Mouse (Mus musculus) heart, embryonic 16.5 days (tissue): ENCODE data around the gene Ddi1. TPM values are rescaled to one million over a fixed set of nuclear protein-coding genes. Genes with fewer than 3 reads are reported as not detected.

Experiments used
- ATAC-seq: fragments of 200-750 bp; cut with Nextera tagmentation; replicated peaks from 2 replicates; pipeline ENCODE4 v1.8.0; 2017; ENCODE audit warnings: moderate number of reproducible peaks; ENCODE audit not compliant: insufficient read depth, low FRiP score; ENCODE audit errors: extremely low read depth
- H3K27ac ChIP-seq: fragments of 300-500 bp; sonication (generic); 2 replicates; pipeline ENCODE4 v1.5.1; 2014; ENCODE audit warnings: mild to moderate bottlenecking, low read length, control low read depth, moderate library complexity
- H3K27me3 ChIP-seq: fragments of 300-500 bp; sonication (generic); 2 replicates; pipeline ENCODE4 v1.6.1; 2014; ENCODE audit warnings: low read length, mixed read lengths; ENCODE audit not compliant: control insufficient read depth, insufficient read depth
- H3K36me3 ChIP-seq: fragments of 300-500 bp; sonication (generic); 2 replicates; pipeline ENCODE4 v1.6.1; 2014; ENCODE audit not compliant: control insufficient read depth, insufficient read depth
- H3K4me1 ChIP-seq: fragments of 300-500 bp; sonication (generic); 2 replicates; pipeline ENCODE4 v1.6.1; 2014; ENCODE audit warnings: low read length, mixed read lengths; ENCODE audit not compliant: control insufficient read depth, insufficient read depth
- H3K4me2 ChIP-seq: fragments of 300-500 bp; sonication (generic); 2 replicates; pipeline ENCODE4 v1.6.1; 2014; ENCODE audit warnings: low read depth, mild to moderate bottlenecking, control low read depth, low read length
- H3K4me3 ChIP-seq: fragments of 300-500 bp; sonication (generic); 2 replicates; pipeline ENCODE4 v1.5.1; 2014; ENCODE audit warnings: mild to moderate bottlenecking, control low read depth, low read length
- H3K9ac ChIP-seq: fragments of 300-500 bp; sonication (generic); 2 replicates; pipeline ENCODE4 v1.6.1; 2014; ENCODE audit warnings: low read length, control low read depth
- H3K9me3 ChIP-seq: fragments of 300-500 bp; sonication (generic); replicated peaks from 2 replicates; pipeline ENCODE4 v1.6.1; 2016; ENCODE audit warnings: low read length; ENCODE audit not compliant: control insufficient read depth
- WGBS: fragments of 180-500 bp; shearing (Covaris S2); extraction: QIAGEN DNeasy Blood & Tissue Kit; methylation state at CpG from one replicate; pipeline ENCODE4 v1.1.7; 2014; 5-methylcytosine and 5-hydroxymethylcytosine counted together
- polyA plus RNA-seq: library from polyadenylated mRNA; unstranded; fragments of >200 nt; fragmentation: Nextera tagmentation; extraction: Ambion mirVana; gene quantifications from 2 replicates; pipeline ENCODE4 v1.2.1, GENCODE M21; 2015

The Ddi1 gene
- polyA plus RNA-seq, result 0.04 and 0.07 TPM in 2 replicates

GRCm38 (mm10) chr9:6269796-6270280 lies at the start of gene Ddi1:
Ddi1 (minus strand) TSS chr9:6269846.
- WGBS, result 80% methylated on average over 1 of the region's 1 CpGs
- 0 out of 2 replicates have a peak, but pooled peaks cover 3% of the 10 kb centered on the region for H3K4me1 ChIP-seq

GRCm38 (mm10) chr9:6317114-6317513 lies 47.5 kb upstream of the Ddi1 start:
- ATAC-seq, result no peak
- Histone ChIP-seq H3K27ac (no peak overlapping the region), H3K27me3 (no peaks in the 10 kb centered on the region), H3K4me2 (no peak overlapping the region), H3K4me3 (no peak overlapping the region), H3K9ac (no peak overlapping the region), H3K9me3 (no peaks in the 10 kb centered on the region), H3K4me1 (no peaks in the 10 kb centered on the region), H3K36me3 (no peaks in the 10 kb centered on the region)
- WGBS, result 88% methylated on average over 1 of the region's 1 CpGs

More at GRCm38 (mm10) chr9:6269796-6270280, at the start of gene Ddi1:
- no peak within 1 kb of the TSS for H3K9ac ChIP-seq
- ATAC-seq, result no peak
- H3K36me3 ChIP-seq, result no peaks in the 10 kb centered on the region
- no peak within 1 kb of the TSS for H3K4me2 ChIP-seq
- H3K27ac ChIP-seq, result no peak within 1 kb of the TSS
- H3K4me3 ChIP-seq, result no peak within 1 kb of the TSS
- H3K27me3 ChIP-seq, result no peaks in the 10 kb centered on the region
- H3K9me3 ChIP-seq, result no peaks in the 10 kb centered on the region

GRCm38 (mm10) chr9:6305847-6306246 lies 36.2 kb upstream of the Ddi1 start:
- ATAC-seq, result no peak
- 83% methylated on average over 3 of the region's 3 CpGs for WGBS

DNA sequence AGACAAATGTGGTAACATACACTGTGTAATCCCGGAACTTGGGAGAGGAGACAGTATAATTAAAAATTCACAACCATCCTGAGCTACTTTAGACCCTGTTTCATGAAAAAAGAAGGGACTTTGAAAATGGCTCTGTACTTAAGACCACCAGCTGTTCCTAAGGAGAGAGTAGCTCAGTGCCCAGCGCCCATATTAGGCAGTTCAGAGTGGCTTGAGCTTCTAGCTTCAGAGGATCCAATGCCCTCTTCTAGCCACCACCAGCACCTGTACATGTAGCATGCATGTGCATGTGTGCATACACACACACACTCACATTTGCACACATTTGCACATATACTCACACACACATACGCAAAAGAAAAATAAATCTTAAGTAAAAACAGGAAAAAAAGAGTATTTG lies 34.9 kb upstream of the Ddi1 start:
- ATAC-seq, result no peak
- Histone ChIP-seq H3K36me3 (no peaks in the 10 kb centered on the region), H3K27me3 (no peaks in the 10 kb centered on the region), H3K4me1 (no peaks in the 10 kb centered on the region), H3K27ac (no peak overlapping the region), H3K4me3 (no peak overlapping the region), H3K9ac (no peak overlapping the region), H3K4me2 (no peak overlapping the region), H3K9me3 (no peaks in the 10 kb centered on the region)
- WGBS, result 85% methylated on average over 3 of the region's 3 CpGs

More at GRCm38 (mm10) chr9:6305847-6306246, 36.2 kb upstream of the Ddi1 start:
- no peak overlapping the region for H3K4me2 ChIP-seq
- no peak overlapping the region for H3K9ac ChIP-seq
- H3K9me3 ChIP-seq, result no peaks in the 10 kb centered on the region
- no peak overlapping the region for H3K4me3 ChIP-seq
- no peaks in the 10 kb centered on the region for H3K4me1 ChIP-seq
- H3K27ac ChIP-seq, result no peak overlapping the region
- H3K36me3 ChIP-seq, result no peaks in the 10 kb centered on the region
- no peaks in the 10 kb centered on the region for H3K27me3 ChIP-seq

DNA sequence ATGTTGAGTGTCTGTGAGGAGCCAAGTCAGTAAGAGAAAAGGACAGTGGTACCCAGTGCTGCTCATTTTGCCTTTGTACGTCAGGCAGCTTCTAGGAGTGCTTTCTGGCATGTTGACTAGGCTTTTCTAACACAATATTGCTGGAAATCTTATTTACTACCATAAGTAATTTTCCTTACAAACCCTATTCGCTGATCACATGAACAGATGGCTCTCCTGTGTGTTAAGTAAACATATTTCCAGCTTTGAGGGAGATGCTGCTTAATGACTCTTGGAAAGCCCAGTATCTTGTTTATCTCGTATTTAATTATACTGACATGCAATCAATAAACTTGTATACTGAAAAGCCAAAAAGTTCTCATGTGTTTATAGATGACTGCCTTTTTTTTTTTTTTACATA lies 32.4 kb upstream of the Ddi1 start:
- 75% methylated on average over 3 of the region's 3 CpGs for WGBS
- Histone ChIP-seq H3K4me2 (no peak overlapping the region), H3K27me3 (no peaks in the 10 kb centered on the region)

DNA sequence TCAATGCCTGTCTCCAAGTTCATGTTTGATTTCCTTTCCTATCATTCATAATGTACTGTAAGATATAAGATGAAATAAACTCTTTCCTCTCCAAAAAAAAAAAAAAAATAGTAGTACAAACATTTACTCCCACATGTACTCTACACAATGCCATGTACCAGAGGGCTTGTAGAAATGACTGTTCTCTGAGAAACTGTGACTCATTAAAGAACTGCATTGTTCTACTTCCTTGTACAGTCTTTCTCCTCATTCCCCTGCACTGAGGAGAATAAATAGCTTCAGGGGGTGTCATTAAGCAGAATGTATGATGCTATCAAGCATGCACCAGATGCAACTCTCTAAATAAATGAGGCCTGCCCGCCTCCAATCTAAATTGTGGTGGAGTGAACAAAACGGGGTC lies 28.9 kb upstream of the Ddi1 start:
- Histone ChIP-seq H3K9me3 (no peaks in the 10 kb centered on the region), H3K9ac (no peak overlapping the region), H3K4me2 (no peak overlapping the region), H3K27me3 (no peaks in the 10 kb centered on the region), H3K4me1 (no peaks in the 10 kb centered on the region), H3K27ac (no peak overlapping the region), H3K4me3 (no peak overlapping the region), H3K36me3 (no peaks in the 10 kb centered on the region)
- ATAC-seq, result no peak
- WGBS, result 72% methylated on average over 2 of the region's 2 CpGs

More for the DNA sequence above, 32.4 kb upstream of the Ddi1 start:
- ATAC-seq, result no peak
- H3K27ac ChIP-seq, result no peak overlapping the region
- no peak overlapping the region for H3K4me3 ChIP-seq
- H3K36me3 ChIP-seq, result no peaks in the 10 kb centered on the region
- H3K9ac ChIP-seq, result no peak overlapping the region
- H3K4me1 ChIP-seq, result no peaks in the 10 kb centered on the region
- no peaks in the 10 kb centered on the region for H3K9me3 ChIP-seq

DNA sequence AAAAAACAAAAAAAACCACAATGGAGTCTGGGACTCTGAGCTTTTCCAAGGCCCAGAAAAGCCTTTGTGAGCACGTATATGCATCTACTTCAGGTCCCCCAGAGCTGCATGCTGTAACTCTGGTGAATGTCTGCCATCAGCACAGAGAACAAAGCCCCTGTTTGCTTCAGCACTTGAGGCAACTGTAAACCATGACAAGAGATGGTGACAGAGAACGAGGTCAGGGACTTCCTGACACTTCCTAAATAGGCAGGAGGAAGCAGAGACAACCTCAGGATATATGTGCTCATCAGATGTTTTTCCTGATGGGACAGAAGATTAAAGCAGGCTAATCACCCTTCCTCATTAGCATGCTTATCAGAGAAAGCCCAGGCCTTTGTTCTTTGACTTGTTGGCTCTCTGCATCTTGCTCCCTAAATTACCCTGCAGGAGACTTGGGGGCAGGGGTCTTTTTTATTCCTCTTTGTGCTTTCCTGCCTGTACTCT lies 19.6 kb upstream of the Ddi1 start:
- peaks cover 3% of the 10 kb centered on the region; the same call in 1 of the 2 replicates for H3K4me1 ChIP-seq
- no peaks in the 10 kb centered on the region for H3K27me3 ChIP-seq
- no peak overlapping the region for H3K4me3 ChIP-seq
- no peaks in the 10 kb centered on the region for H3K9me3 ChIP-seq
- 17% methylated on average over 2 of the region's 2 CpGs for WGBS
- ATAC-seq, result no peak
- H3K9ac ChIP-seq, result no peak overlapping the region
- H3K36me3 ChIP-seq, result no peaks in the 10 kb centered on the region
- H3K27ac ChIP-seq, result no peak overlapping the region
- no peak overlapping the region for H3K4me2 ChIP-seq

GRCm38 (mm10) chr9:6286770-6287169 lies 17.1 kb upstream of the Ddi1 start:
- Histone ChIP-seq H3K4me3 (no peak overlapping the region), H3K9ac (no peak overlapping the region), H3K4me1 (peaks cover 3% of the 10 kb centered on the region; the same call in 1 of the 2 replicates), H3K27me3 (no peaks in the 10 kb centered on the region), H3K27ac (no peak overlapping the region), H3K9me3 (no peaks in the 10 kb centered on the region), H3K4me2 (no peak overlapping the region), H3K36me3 (no peaks in the 10 kb centered on the region)
- no peak for ATAC-seq
- WGBS, result 58% methylated on average over 1 of the region's 1 CpGs

DNA sequence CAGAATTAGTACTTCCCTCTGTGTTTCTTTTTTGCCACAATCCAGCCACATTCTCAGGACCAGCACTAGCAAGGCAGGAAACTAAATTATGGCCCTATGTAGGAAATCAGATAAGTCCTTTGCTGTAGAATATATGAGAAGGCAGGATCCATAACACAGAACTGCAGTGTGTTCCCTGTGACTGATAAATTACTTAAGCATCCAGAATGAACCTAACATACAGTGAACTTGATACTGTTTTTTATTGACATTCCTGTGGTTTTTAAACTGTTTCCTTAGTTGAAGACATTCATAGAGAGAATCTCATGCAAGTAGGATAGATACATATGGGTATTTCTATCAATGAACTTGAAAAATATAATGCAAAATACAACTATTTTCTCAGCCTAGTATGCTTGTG lies 7.9 kb upstream of the Ddi1 start:
- Histone ChIP-seq H3K9me3 (no peaks in the 10 kb centered on the region), H3K4me1 (no peaks in the 10 kb centered on the region), H3K36me3 (no peaks in the 10 kb centered on the region), H3K4me2 (no peak overlapping the region), H3K9ac (no peak overlapping the region), H3K4me3 (no peak overlapping the region), H3K27me3 (no peaks in the 10 kb centered on the region), H3K27ac (no peak overlapping the region)
- no peak for ATAC-seq
